Mouse (Mus musculus): ENCODE measurements around the gene Iars. TPM values are rescaled to one million over a fixed set of nuclear protein-coding genes. Genes with fewer than 3 reads are reported as not detected.
"Not testable (repeated sequence)": the region's sequence is repeated elsewhere in the genome, so short reads cannot be mapped to it uniquely, and the experiment has no call there.

Iars gene
- total RNA-seq, 2 experiments from 2014 or later: 82.4 to 91.0 TPM

- no peak for DNase-seq
Observed at GRCm38 (mm10) chr13:49736430-49736829, 54.5 kb downstream of the Iars start.

DNA sequence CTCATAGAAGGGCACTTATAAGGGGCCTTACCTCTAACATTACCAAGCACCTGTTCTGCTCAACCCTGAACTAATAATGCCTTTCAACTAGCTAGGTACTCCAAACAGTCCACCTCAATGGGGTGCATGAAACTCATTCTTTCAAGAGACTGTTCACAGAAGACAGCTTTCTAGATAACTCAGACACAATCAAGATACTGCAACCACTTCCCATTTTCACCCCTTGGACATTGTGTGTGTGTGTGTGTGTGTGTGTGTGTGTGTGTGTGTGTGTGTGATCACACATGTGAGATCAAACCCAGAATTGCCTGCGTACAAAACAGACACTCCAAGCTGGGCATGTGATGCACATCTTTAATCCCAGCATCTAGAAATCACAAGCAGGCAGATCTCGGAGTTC is 56.1 kb downstream of the Iars start:
- no peak for DNase-seq

DNA sequence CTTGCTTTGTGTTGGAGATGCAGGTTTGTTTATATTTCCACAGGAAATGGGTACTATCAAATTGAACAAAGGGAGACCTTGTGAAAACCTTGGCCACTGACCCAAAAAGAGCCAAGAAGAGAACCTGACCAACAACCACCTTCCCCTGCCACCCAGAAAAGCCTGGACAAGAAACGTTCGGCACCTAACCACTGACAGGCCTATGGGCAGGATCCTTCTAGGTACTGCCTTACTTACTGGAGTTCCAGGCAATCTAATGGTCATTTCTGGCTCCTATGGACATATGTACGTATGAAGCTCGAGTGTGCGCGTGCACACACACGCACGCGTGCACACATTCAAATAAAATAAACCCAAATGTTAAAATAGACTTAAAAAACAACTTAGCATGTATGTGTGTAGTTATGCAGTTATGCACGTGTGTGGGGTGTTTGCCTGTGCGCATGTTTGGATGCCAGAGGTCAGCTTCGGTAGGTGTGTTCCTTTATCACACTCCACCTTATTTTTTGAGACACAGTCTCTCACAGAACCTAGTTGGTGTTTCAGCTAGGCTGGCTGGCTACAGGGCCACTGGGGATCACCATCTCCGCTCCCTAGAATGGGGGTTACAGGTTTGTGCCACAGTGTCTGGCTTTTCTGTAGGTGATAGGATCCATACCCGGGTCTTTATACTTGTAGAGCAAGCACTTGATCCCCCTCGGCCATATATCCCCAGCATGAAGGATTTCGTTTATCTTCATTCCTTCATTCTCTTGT is 59.6 kb downstream of the Iars start:
- no peak for DNase-seq

DNA sequence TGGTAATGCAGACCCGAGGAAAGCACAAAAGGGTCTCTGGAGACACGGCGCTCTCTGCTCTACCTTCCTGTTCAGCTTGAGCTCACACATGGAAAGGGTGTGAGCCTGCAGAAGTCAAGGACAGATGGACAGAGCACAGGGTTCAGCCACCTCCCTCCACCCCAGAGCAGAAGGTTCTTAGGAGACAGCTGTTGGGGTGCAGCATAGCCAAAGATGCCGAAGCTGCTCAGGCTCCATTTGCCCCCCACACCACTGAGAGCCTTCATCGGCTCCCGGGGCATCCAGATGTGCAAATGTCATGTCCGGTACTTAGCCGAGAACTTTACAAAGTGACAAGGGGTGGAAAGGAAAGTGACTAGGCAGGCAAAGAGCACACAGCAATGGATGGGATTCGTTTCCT is 74.7 kb downstream of the Iars start:
- DNase-seq: no peak

GRCm38 (mm10) chr13:49757966-49758365 is 76.1 kb downstream of the Iars start:
- no peak for DNase-seq

- DNase-seq: no peak
Observed at GRCm38 (mm10) chr13:49760675-49761074, 78.8 kb downstream of the Iars start.

GRCm38 (mm10) chr13:49762208-49762607 is 80.3 kb downstream of the Iars start:
- DNase-seq: no peak

DNA sequence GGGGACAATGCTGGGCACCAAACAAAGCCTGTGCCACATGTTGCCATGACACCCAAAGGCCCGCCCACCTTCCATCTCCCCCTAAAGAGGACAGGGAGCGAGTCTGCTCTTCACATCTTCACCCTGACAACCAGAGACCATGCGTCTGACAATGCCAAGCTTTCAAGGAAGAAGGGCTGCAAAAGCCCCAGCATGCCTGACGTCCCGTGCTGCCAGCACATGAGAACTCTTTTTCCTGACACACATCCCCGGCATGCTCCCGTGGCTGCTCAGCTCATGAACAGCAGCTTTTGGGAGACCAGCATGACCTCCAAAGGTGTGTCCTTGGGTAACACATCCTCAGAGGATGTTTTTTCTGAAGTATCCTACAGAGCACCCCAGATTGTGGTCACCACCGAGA is 83.4 kb downstream of the Iars start:
- no peak for DNase-seq

GRCm38 (mm10) chr13:49766269-49766668 is 84.4 kb downstream of the Iars start:
- no peak for DNase-seq

- DNase-seq: no peak
Observed at GRCm38 (mm10) chr13:49768048-49768447, 86.1 kb downstream of the Iars start.

- DNase-seq: no peak
Observed at GRCm38 (mm10) chr13:49769111-49769510, 87.2 kb downstream of the Iars start.

DNA sequence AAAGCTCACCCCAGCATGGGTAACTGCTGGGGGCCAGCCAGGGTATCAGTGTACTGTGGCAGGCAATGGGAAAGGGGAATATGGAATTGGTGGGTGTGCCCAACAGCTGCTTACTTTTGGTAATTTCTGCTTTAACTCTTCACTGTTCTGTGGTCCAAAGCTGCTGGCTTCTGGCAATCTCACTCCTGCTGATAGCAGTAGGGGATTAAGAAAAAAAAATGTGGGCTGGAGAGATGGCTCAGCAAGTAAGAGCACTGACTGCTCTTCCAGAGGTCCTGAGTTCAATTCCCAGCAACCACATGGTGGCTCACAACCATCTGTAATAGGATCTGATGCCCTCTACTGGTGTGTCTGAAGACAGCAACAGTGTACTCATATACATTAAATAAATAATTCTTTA is 89.6 kb downstream of the Iars start:
- not testable (repeated sequence) for DNase-seq

Other genes starting within 250 kb of the Iars start
- 1 to 10 TPM; 1.5 to 1.7 TPM for gene Tes3-ps, start 188.8 kb upstream of the Iars start, total RNA-seq (2021)
- gene Ecm2, start 177.3 kb upstream of the Iars start, total RNA-seq (2021): 1 to 10 TPM; 6.7 to 6.9 TPM
- 10 to 100 TPM in 1 of 2 experiments, 1 to 10 TPM in 1; 4.9 to 10.6 TPM for gene Aspn, start 137.7 kb upstream of the Iars start, total RNA-seq (2021)
- 1 to 10 TPM; 4.1 to 4.4 TPM for gene Omd, start 99.6 kb upstream of the Iars start, total RNA-seq (2021)
- 10 to 100 TPM; 45.6 to 52.5 TPM for gene Ogn, start 74.1 kb upstream of the Iars start, total RNA-seq (2021)
- 1 to 10 TPM; 1.2 to 2.4 TPM for gene Cenpp, start 29.3 kb upstream of the Iars start, total RNA-seq (2021)
- 10 to 100 TPM; 24.5 to 25.4 TPM for gene Nol8, start 29.0 kb upstream of the Iars start, total RNA-seq (2021)
- gene Gm30302, start 116.9 kb downstream of the Iars start, total RNA-seq (2021): not detected